Mouse (Mus musculus) MEL (cell line): ENCODE measurements around the gene Stx6. TPM values are rescaled to one million over a fixed set of nuclear protein-coding genes. Genes with fewer than 3 reads are reported as not detected.

Source experiments
- DNase-seq: peaks from one replicate; pipeline ENCODE4 v3.0.0; 2011; ENCODE audit warnings: low read depth, low spot score
- H3K27ac ChIP-seq: 2 replicates; pipeline ENCODE4 v1.5.1; 2012; ENCODE audit warnings: low read depth, mild to moderate bottlenecking, control low read depth, low read length, moderate library complexity; ENCODE audit not compliant: control insufficient read depth
- H3K27me3 ChIP-seq, 2 experiments: fragments of 150-350 bp in 1 of 2; sonication (generic) in 1 of 2; 2 replicates each; pipeline ENCODE4 v1.6.1; 2012; ENCODE audit warnings: low read length in 2 of 2, mild to moderate bottlenecking in 2 of 2, improper control_type of control experiment in 1 of 2, moderate library complexity in 1 of 2; ENCODE audit not compliant: insufficient read depth in 2 of 2, control insufficient read depth in 1 of 2
- H3K36me3 ChIP-seq, 2 experiments: 2 replicates each; pipeline ENCODE4 v1.6.1; 2012 to 2014; ENCODE audit warnings: low read length in 2 of 2, improper control_type of control experiment in 1 of 2, inconsistent platforms in 1 of 2, mild to moderate bottlenecking in 1 of 2; ENCODE audit not compliant: insufficient read depth in 2 of 2, control insufficient read depth in 1 of 2
- H3K4me1 ChIP-seq, 2 experiments: fragments of 150-350 bp in 1 of 2; sonication (generic) in 1 of 2; 2 replicates each; pipeline ENCODE4 v1.6.1; 2012; ENCODE audit warnings: low read length in 2 of 2, improper control_type of control experiment in 1 of 2, mild to moderate bottlenecking in 1 of 2; ENCODE audit not compliant: insufficient read depth in 2 of 2, control insufficient read depth in 1 of 2
- H3K4me3 ChIP-seq, 2 experiments: fragments of 150-350 bp in 1 of 2; sonication (generic) in 1 of 2; 2 replicates each; pipeline ENCODE4 v1.5.1; 2012; ENCODE audit warnings: low read depth in 2 of 2, low read length in 2 of 2, mild to moderate bottlenecking in 2 of 2, moderate library complexity in 2 of 2, control low read depth in 1 of 2, improper control_type of control experiment in 1 of 2; ENCODE audit not compliant: control insufficient read depth in 1 of 2, insufficient read depth in 1 of 2
- H3K79me2 ChIP-seq: 2 replicates; pipeline ENCODE4 v1.6.1; 2012; ENCODE audit warnings: mild to moderate bottlenecking, low read length, moderate library complexity; ENCODE audit not compliant: control insufficient read depth, poor library complexity, insufficient read depth
- H3K9ac ChIP-seq: 2 replicates; pipeline ENCODE4 v1.6.1; 2012; ENCODE audit warnings: low read depth, mild to moderate bottlenecking, control low read depth, low read length, moderate library complexity; ENCODE audit not compliant: control insufficient read depth, poor library complexity, severe bottlenecking
- H3K9me3 ChIP-seq: fragments of 150-350 bp; sonication (generic); replicated peaks from 2 replicates; pipeline ENCODE4 v1.6.1; 2012; ENCODE audit warnings: mild to moderate bottlenecking, low read length, improper control_type of control experiment, moderate library complexity; ENCODE audit not compliant: insufficient read depth
- E2F4 ChIP-seq: IDR thresholded peaks from 2 replicates; pipeline ENCODE4 v1.6.1; 2011; ENCODE audit warnings: low read depth, low read length, improper control_type of control experiment, borderline replicate concordance
- ETS1 ChIP-seq: IDR thresholded peaks from 2 replicates; pipeline ENCODE4 v1.6.1; 2012; ENCODE audit warnings: low read depth, mild to moderate bottlenecking, inconsistent platforms, low read length, improper control_type of control experiment, moderate library complexity
- GATA1 ChIP-seq: IDR thresholded peaks from 2 replicates; pipeline ENCODE4 v1.6.1; 2011; ENCODE audit warnings: low read depth, low read length, improper control_type of control experiment
- JUND ChIP-seq: IDR thresholded peaks from 2 replicates; pipeline ENCODE4 v1.6.1; 2011; ENCODE audit warnings: low read depth, mild to moderate bottlenecking, improper control_type of control experiment, low read length
- MAFK ChIP-seq: IDR thresholded peaks from 2 replicates; pipeline ENCODE4 v1.6.1; 2011; ENCODE audit warnings: low read depth, mild to moderate bottlenecking, low read length, improper control_type of control experiment, borderline replicate concordance
- MEF2A ChIP-seq: IDR thresholded peaks from 2 replicates; pipeline ENCODE4 v1.6.1; 2014; ENCODE audit warnings: low read depth, mild to moderate bottlenecking, inconsistent platforms, low read length, improper control_type of control experiment; ENCODE audit not compliant: poor library complexity, insufficient replicate concordance, severe bottlenecking; ENCODE audit errors: extremely low read depth
- MXI1 ChIP-seq: IDR thresholded peaks from 2 replicates; pipeline ENCODE4 v1.6.1; 2011; ENCODE audit warnings: mild to moderate bottlenecking, low read depth, low read length, improper control_type of control experiment
- MYC ChIP-seq: IDR thresholded peaks from 2 replicates; pipeline ENCODE4 v1.6.1; 2011; ENCODE audit warnings: low read depth, mild to moderate bottlenecking, low read length, improper control_type of control experiment, moderate library complexity
- NRF1 ChIP-seq: IDR thresholded peaks from 2 replicates; pipeline ENCODE4 v1.6.1; 2014; ENCODE audit warnings: low read depth, mild to moderate bottlenecking, inconsistent platforms, low read length, improper control_type of control experiment, moderate library complexity; ENCODE audit not compliant: poor library complexity, insufficient read depth, severe bottlenecking
- RAD21 ChIP-seq: IDR thresholded peaks from 2 replicates; pipeline ENCODE4 v1.6.1; 2011; ENCODE audit warnings: mild to moderate bottlenecking, low read depth, low read length, improper control_type of control experiment
- TAL1 ChIP-seq: IDR thresholded peaks from 2 replicates; pipeline ENCODE4 v1.6.1; 2012; ENCODE audit warnings: mild to moderate bottlenecking, inconsistent platforms, low read length, moderate library complexity, mixed read lengths
- USF1 ChIP-seq: IDR thresholded peaks from 2 replicates; pipeline ENCODE4 v1.6.1; 2014; ENCODE audit warnings: low read depth, mild to moderate bottlenecking, inconsistent platforms, low read length, improper control_type of control experiment, moderate library complexity
- ZC3H11A ChIP-seq: IDR thresholded peaks from 2 replicates; pipeline ENCODE4 v1.6.1; 2012; ENCODE audit warnings: low read depth, mild to moderate bottlenecking, inconsistent platforms, low read length, improper control_type of control experiment
- ZKSCAN1 ChIP-seq: IDR thresholded peaks from 2 replicates; pipeline ENCODE4 v1.6.1; 2012; ENCODE audit warnings: low read depth, mild to moderate bottlenecking, inconsistent platforms, low read length, improper control_type of control experiment, moderate library complexity
- ZMIZ1 ChIP-seq: IDR thresholded peaks from 2 replicates; pipeline ENCODE4 v1.6.1; 2012; ENCODE audit warnings: low read depth, mild to moderate bottlenecking, inconsistent platforms, low read length, improper control_type of control experiment, moderate library complexity
- ZNF384 ChIP-seq: IDR thresholded peaks from 2 replicates; pipeline ENCODE4 v1.6.1; 2012; ENCODE audit warnings: low read depth, mild to moderate bottlenecking, inconsistent platforms, low read length, improper control_type of control experiment
- polyA plus RNA-seq, 2 experiments: library from polyadenylated mRNA; stranded (reverse) in 1 of 2; unstranded in 1 of 2; fragments of >175 nt in 1 of 2; fragments of >200 nt in 1 of 2; gene quantifications; 2 replicates each; pipeline versions ENCODE4 v1.2.1 to v1.2.4; 2012; ENCODE audit warnings: low replicate concordance in 2 of 2, low read depth in 1 of 2; ENCODE audit not compliant: insufficient read length in 2 of 2, insufficient read depth in 1 of 2, missing spikeins in 1 of 2
- total RNA-seq: library from RNA; depleted of rRNA; stranded (reverse); fragments of 300-350 nt; gene quantifications from 2 replicates; pipeline ENCODE4 v1.2.3, GENCODE M21; 2012

Gene Stx6
- total and polyA plus RNA-seq, 3 experiments, result 18.1 to 38.4 TPM; not detected in 1

DNA sequence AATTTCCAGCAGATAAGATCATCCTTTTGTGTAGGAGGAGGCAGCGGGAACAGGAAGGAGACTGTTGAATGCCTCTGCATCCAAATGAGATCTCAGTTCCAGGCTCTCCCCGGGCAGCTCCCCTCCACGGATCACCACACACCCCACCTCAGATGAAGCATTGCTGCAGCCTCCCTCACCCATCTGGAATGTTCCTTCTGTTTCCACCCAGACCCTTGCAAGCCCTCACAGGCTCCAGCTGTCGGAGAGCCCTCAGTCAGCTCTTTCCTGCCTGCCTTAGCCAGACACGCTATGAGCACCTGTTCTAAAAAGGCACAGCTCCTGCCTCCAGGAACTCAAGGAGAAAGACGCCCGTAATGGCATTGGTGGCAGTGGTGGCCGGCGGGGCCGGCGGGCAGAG lies 78.9 kb downstream of the Stx6 start:
- no peak for DNase-seq
- no peak for TF ChIP-seq ZMIZ1
- no peak for TF ChIP-seq GATA1
- TF ChIP-seq JUND, result no peak
- no peak for TF ChIP-seq MXI1
- TF ChIP-seq MAFK, result no peak
- TF ChIP-seq RAD21, result no peak
- TF ChIP-seq E2F4, result no peak
- TF ChIP-seq TAL1, result no peak
- TF ChIP-seq MEF2A, result no peak
- TF ChIP-seq USF1, result no peak
- TF ChIP-seq NRF1, result no peak
- TF ChIP-seq ZKSCAN1, result no peak
- no peak for TF ChIP-seq ETS1
- TF ChIP-seq ZC3H11A, result no peak
- TF ChIP-seq ZNF384, result no peak
- TF ChIP-seq MYC, result no peak
- Histone ChIP-seq H3K4me1 (peaks cover 2 to 15% of the 10 kb centered on the region in 2 experiments; a peak in 3 of 4 replicates), H3K9me3 (no peaks in the 10 kb centered on the region), H3K27me3 (no peaks in the 10 kb centered on the region), H3K4me3 (no peak overlapping the region), H3K9ac (no peak overlapping the region), H3K27ac (no peak overlapping the region), H3K36me3 (no peaks in the 10 kb centered on the region; a peak in 1 of 4 replicates), H3K79me2 (no peaks in the 10 kb centered on the region)

DNA sequence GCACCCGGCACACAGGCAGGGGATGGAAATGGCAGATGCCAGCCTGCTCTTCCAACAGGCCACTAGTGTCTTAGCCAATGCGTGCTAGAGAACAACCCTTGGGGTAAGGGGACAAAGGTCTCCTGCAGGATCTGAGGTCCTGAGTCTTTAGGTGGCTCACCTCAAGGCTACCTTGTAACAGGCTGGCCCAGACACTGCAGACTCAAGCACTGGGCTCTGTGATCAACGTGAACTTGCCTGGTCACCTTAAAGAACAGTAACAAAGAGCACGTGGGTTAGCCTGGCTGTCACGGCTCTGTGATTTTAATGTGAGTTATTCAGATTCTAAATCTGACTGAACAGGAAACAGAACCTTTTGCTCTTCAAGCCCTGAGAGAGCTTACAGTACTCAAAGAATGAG lies 79.6 kb downstream of the Stx6 start:
- Histone ChIP-seq H3K9me3 (no peaks in the 10 kb centered on the region), H3K27ac (no peak overlapping the region)

More for the DNA sequence above, 79.6 kb downstream of the Stx6 start:
- DNase-seq, result no peak
- Histone ChIP-seq H3K9ac (no peak overlapping the region), H3K36me3 (no peaks in the 10 kb centered on the region; a peak in 1 of 4 replicates), H3K79me2 (no peaks in the 10 kb centered on the region), H3K4me1 (peaks cover 2 to 15% of the 10 kb centered on the region in 2 experiments; a peak in 3 of 4 replicates), H3K27me3 (no peaks in the 10 kb centered on the region), H3K4me3 (no peak overlapping the region)
- TF ChIP-seq MAFK, result no peak
- no peak for TF ChIP-seq MYC
